ENCODE assay signal across 12 mouse cellular contexts in genomic region chr5:90492440-90492839, GRCm38 (mm10). TPM values are rescaled to one million over a fixed set of nuclear protein-coding genes. Genes with fewer than 3 reads are reported as not detected.
DNase-seq lines count a peak whose midpoint lies in the region; ATAC-seq lines count a peak whose summit lies in the region.
"Had no signal": no experiment of that assay in that cellular context is flagged by ENCODE, and none has a peak within 500 bp of the region (broad histone marks: within the 10 kb centered on the region; RNA-seq: fewer than 3 reads in every experiment).

No protein-coding gene starts in this region.

- intact Hi-C loops in heart, postnatal 36 days (cut with DNase I): no loop called here

- no peak overlapping the region for H3K27ac ChIP-seq in heart, embryonic 16.5 days (ENCODE audit: low read length)
- H3K27ac ChIP-seq in liver, embryonic 11.5 days (ENCODE audit: low read depth, low read length): peak overlapping the region; percentile 20; the same call in 1 of the 2 replicates
- no peak overlapping the region for H3K27ac ChIP-seq in hindbrain, embryonic 12.5 days

- WGBS in heart, embryonic 16.5 days: 75% methylated on average over 9 of the region's 9 CpGs
- 69% methylated on average over 9 of the region's 9 CpGs for WGBS in liver, embryonic 11.5 days
- 79% methylated on average over 9 of the region's 9 CpGs for WGBS in hindbrain, embryonic 12.5 days

- no peak for DNase-seq in heart, postnatal 36 days
- DNase-seq in CD8-positive naive resting alpha-beta T cell, adult 2 months (ENCODE audit: low read depth in 2 of 2, low spot score in 2 of 2): peak; percentile 35 to 52
- no peak for DNase-seq in liver, embryonic 11.5 days (ENCODE audit: low spot score)
- DNase-seq in splenic B cell, adult 2 months (ENCODE audit: low read depth, low spot score): peak; percentile 69
- no peak for DNase-seq in retina, postnatal 1 day
- no peak for DNase-seq in urinary bladder, postnatal 4 days (ENCODE audit: low spot score in 2 of 2)
- DNase-seq: cerebellum, adult 8-10 months; midbrain, embryonic 14.5 days had no signal

- no peak overlapping the region for H3K9ac ChIP-seq in heart, embryonic 16.5 days (ENCODE audit: low read length)
- H3K9ac ChIP-seq in liver, embryonic 11.5 days (ENCODE audit: low read depth, low read length): no peak overlapping the region
- H3K9ac ChIP-seq in hindbrain, embryonic 12.5 days: no peak overlapping the region

- no peaks in the 10 kb centered on the region for H3K9me3 ChIP-seq in heart, embryonic 16.5 days (replicated peaks; ENCODE audit: control insufficient read depth, low read length)
- H3K9me3 ChIP-seq in liver, embryonic 11.5 days (ENCODE audit: control insufficient read depth, low read length): no peaks in the 10 kb centered on the region
- H3K9me3 ChIP-seq in hindbrain, embryonic 12.5 days (replicated peaks): no peaks in the 10 kb centered on the region

- H3K4me1 ChIP-seq in heart, embryonic 16.5 days (ENCODE audit: control insufficient read depth, insufficient read depth, low read length): no peaks in the 10 kb centered on the region
- no peaks in the 10 kb centered on the region for H3K4me1 ChIP-seq in liver, embryonic 11.5 days (replicated peaks; ENCODE audit: control insufficient read depth, insufficient read depth, low read length)
- no peaks in the 10 kb centered on the region for H3K4me1 ChIP-seq in hindbrain, embryonic 12.5 days

- no peak for ATAC-seq in heart, embryonic 16.5 days (replicated peaks; ENCODE audit: extremely low read depth, insufficient read depth, low FRiP score)
- ATAC-seq in liver, embryonic 11.5 days (replicated peaks; ENCODE audit: low FRiP score): no peak
- no peak for ATAC-seq in hindbrain, embryonic 12.5 days (ENCODE audit: low FRiP score)

- H3K27me3 ChIP-seq in heart, embryonic 16.5 days (ENCODE audit: control insufficient read depth, insufficient read depth, low read length): no peaks in the 10 kb centered on the region
- no peaks in the 10 kb centered on the region for H3K27me3 ChIP-seq in liver, embryonic 11.5 days (replicated peaks; ENCODE audit: control insufficient read depth, insufficient read depth, low read length)
- H3K27me3 ChIP-seq in splenic B cell, adult 2 months (ENCODE audit: control insufficient read depth, insufficient read depth, low read length, poor library complexity, severe bottlenecking): no peaks in the 10 kb centered on the region
- no peaks in the 10 kb centered on the region for H3K27me3 ChIP-seq in hindbrain, embryonic 12.5 days

- H3K4me2 ChIP-seq in heart, embryonic 16.5 days (ENCODE audit: low read depth, low read length): peak overlapping the region; percentile 42
- H3K4me2 ChIP-seq in liver, embryonic 11.5 days: peak overlapping the region; percentile 23
- H3K4me2 ChIP-seq in hindbrain, embryonic 12.5 days (replicated peaks): no peak overlapping the region

- peak overlapping the region; percentile 5 for H3K4me3 ChIP-seq in heart, embryonic 16.5 days (ENCODE audit: low read length)
- peak overlapping the region; percentile 24 for H3K4me3 ChIP-seq in liver, embryonic 11.5 days (ENCODE audit: low read depth, low read length)
- H3K4me3 ChIP-seq in hindbrain, embryonic 12.5 days: no peak overlapping the region

- no peaks in the 10 kb centered on the region for H3K36me3 ChIP-seq in heart, embryonic 16.5 days (ENCODE audit: control insufficient read depth, insufficient read depth)
- no peaks in the 10 kb centered on the region for H3K36me3 ChIP-seq in liver, embryonic 11.5 days (ENCODE audit: control insufficient read depth, insufficient read depth, low read length)
- no peaks in the 10 kb centered on the region for H3K36me3 ChIP-seq in splenic B cell, adult 2 months (ENCODE audit: control insufficient read depth, insufficient read depth, low read length, poor library complexity, severe bottlenecking)
- H3K36me3 ChIP-seq in hindbrain, embryonic 12.5 days: no peaks in the 10 kb centered on the region

RNA-seq across cellular contexts. Expression of gene Afp, which starts 1.9 kb away (rescaled TPM):
- polyA plus RNA-seq in heart, embryonic 16.5 days (2015; fragmentation: Nextera tagmentation; extraction: Ambion mirVana): 11.0 and 11.5 TPM in 2 replicates
- not detected for total RNA-seq in heart, postnatal 36 days (2021)
- 6,352 and 6,971 TPM in 2 replicates for polyA plus RNA-seq in liver, embryonic 11.5 days (2014; fragmentation: Nextera tagmentation; extraction: Ambion mirVana)
- 0.18 and 0.41 TPM in 2 replicates for polyA plus RNA-seq in hindbrain, embryonic 12.5 days (2016; fragmentation: Nextera tagmentation; extraction: Ambion mirVana)
- total RNA-seq: adrenal gland, adult 18-20 months had no signal
- polyA plus RNA-seq: midbrain, embryonic 14.5 days had no signal

RNA-seq across cellular contexts. Expression of gene Afm, which starts 26.3 kb away (rescaled TPM):
- polyA plus RNA-seq in heart, embryonic 16.5 days (2015; fragmentation: Nextera tagmentation; extraction: Ambion mirVana): 0.09 TPM in 2 replicates
- total RNA-seq in heart, postnatal 36 days (2021): not detected
- 8.8 and 11.4 TPM in 2 replicates for polyA plus RNA-seq in liver, embryonic 11.5 days (2014; fragmentation: Nextera tagmentation; extraction: Ambion mirVana)
- polyA plus RNA-seq in hindbrain, embryonic 12.5 days (2016; fragmentation: Nextera tagmentation; extraction: Ambion mirVana): not detected in 2 replicates
- polyA plus RNA-seq: limb, embryonic 14.5 days; midbrain, embryonic 14.5 days had no signal

RNA-seq across cellular contexts. Expression of gene Alb, which starts 31.7 kb away (rescaled TPM):
- polyA plus RNA-seq in heart, embryonic 16.5 days (2015; fragmentation: Nextera tagmentation; extraction: Ambion mirVana): 5.7 and 6.5 TPM in 2 replicates
- total RNA-seq in heart, postnatal 36 days (2021): not detected
- polyA plus RNA-seq in liver, embryonic 11.5 days (2014; fragmentation: Nextera tagmentation; extraction: Ambion mirVana): 772 and 788 TPM in 2 replicates
- polyA plus RNA-seq in hindbrain, embryonic 12.5 days (2016; fragmentation: Nextera tagmentation; extraction: Ambion mirVana): not detected in 2 replicates
- polyA plus RNA-seq: midbrain, embryonic 14.5 days had no signal

Comparison
In these comparisons a context has a peak if more than half of its experiments do, and no peak if none do; other contexts are left out.
1. DNase-seq: peak in CD8-positive naive resting alpha-beta T cell, adult 2 months (2 of 2) and splenic B cell, adult 2 months (single experiment); none in heart, postnatal 36 days (0 of 2), liver, embryonic 11.5 days (single experiment), retina, postnatal 1 day (single experiment) and urinary bladder, postnatal 4 days (0 of 2).
2. RNA of gene Afp, which starts 1.9 kb away (polyA plus RNA-seq): 6,352 to 6,971 TPM in liver, embryonic 11.5 days; 11.0 to 11.5 TPM in heart, embryonic 16.5 days and 0.18 to 0.41 TPM in hindbrain, embryonic 12.5 days; every median in the first group is over 100 times any median in the second.
3. RNA of gene Alb, which starts 31.7 kb away (polyA plus RNA-seq): 772 to 788 TPM in liver, embryonic 11.5 days; 5.7 to 6.5 TPM in heart, embryonic 16.5 days and not detected in hindbrain, embryonic 12.5 days; every median in the first group is over 100 times any median in the second.